ENCODE assay signal across 8 mouse cellular contexts in the genomic region with DNA sequence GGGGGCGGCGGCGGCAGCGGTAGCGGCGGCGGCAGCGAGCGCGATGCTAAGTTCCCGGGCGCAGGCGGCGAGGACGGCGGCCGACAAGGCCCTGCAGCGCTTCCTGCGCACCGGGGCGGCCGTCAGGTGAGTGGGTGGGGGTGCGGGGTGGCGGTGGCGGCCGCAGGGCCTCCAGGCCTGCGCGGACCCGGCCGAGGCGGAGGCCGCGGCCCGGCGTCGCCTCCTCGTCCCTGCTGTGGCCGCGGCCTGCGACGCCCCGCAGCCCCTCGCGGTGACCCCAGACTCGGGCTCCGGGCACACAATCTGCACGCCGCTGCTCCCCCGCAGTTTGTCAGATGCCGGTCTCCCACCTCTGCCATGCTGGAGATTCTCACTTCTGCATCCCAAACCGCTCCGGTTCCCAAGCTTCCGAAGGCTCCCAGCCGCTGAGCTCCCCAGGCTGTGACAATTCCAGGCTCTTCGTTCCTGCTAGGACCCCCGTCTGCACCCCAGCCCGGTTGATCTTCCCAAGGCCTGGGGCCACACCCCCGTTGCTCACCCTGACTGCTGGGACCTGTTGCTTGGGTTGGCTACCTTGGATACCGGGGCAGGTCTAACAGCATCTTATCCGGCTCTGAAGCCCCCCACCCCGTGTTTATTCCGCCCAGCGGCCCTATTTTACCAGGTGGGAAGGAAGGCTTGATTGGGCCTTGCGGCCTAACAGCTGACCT. TPM values are rescaled to one million over a fixed set of nuclear protein-coding genes. Genes with fewer than 3 reads are reported as not detected.
DNase-seq lines count a peak whose midpoint lies in the region; ATAC-seq and TF ChIP-seq lines count a peak whose summit lies in the region.

No protein-coding gene starts in this region.

- TF ChIP-seq CTCF in kidney, postnatal 0 days (IDR thresholded peaks at IDR 0.05; ENCODE audit: low read depth), result no peak

- no peaks in the 10 kb centered on the region for H3K27me3 ChIP-seq in kidney, postnatal 0 days (ENCODE audit: insufficient read depth, low read length)
- H3K27me3 ChIP-seq in forebrain, embryonic 12.5 days, result 0 out of 2 replicates have a peak, but pooled peaks cover 2% of the 10 kb centered on the region
- H3K27me3 ChIP-seq in limb, embryonic 14.5 days (ENCODE audit: control insufficient read depth, insufficient read depth, low read length), result no peaks in the 10 kb centered on the region
- H3K27me3 ChIP-seq in stomach, embryonic 16.5 days (ENCODE audit: control insufficient read depth, insufficient read depth, low read length), result no peaks in the 10 kb centered on the region

- peak overlapping the region; percentile 94 for H3K9ac ChIP-seq in kidney, postnatal 0 days (ENCODE audit: low read depth, low read length)
- H3K9ac ChIP-seq in forebrain, embryonic 12.5 days, result peak overlapping the region; percentile 97
- peak overlapping the region; percentile 92 for H3K9ac ChIP-seq in limb, embryonic 14.5 days (ENCODE audit: low read depth, low read length, severe bottlenecking)
- H3K9ac ChIP-seq in stomach, embryonic 16.5 days (ENCODE audit: low read length), result peak overlapping the region; percentile 96

- TF ChIP-seq POLR2A in limb, embryonic 14.5 days (IDR thresholded peaks at IDR 0.05; ENCODE audit: borderline replicate concordance, extremely low read depth, insufficient read depth, insufficient read length), result no peak

- H3K4me2 ChIP-seq in kidney, postnatal 0 days (ENCODE audit: low read length), result peak overlapping the region; percentile 95
- H3K4me2 ChIP-seq in forebrain, embryonic 12.5 days, result peak overlapping the region; percentile 99
- H3K4me2 ChIP-seq in limb, embryonic 14.5 days (replicated peaks; ENCODE audit: low read depth, low read length, severe bottlenecking), result peak overlapping the region; percentile 89
- peak overlapping the region; percentile 96 for H3K4me2 ChIP-seq in stomach, embryonic 16.5 days (ENCODE audit: low read depth, low read length)

- peak; percentile 73 for ATAC-seq in kidney, postnatal 0 days (replicated peaks; ENCODE audit: low FRiP score, low read depth)
- peak; percentile 77 for ATAC-seq in forebrain, embryonic 12.5 days (ENCODE audit: low FRiP score)
- peak; percentile 64 for ATAC-seq in limb, embryonic 14.5 days (ENCODE audit: low FRiP score, low read depth)
- peak; percentile 63; the same call in 1 of the 2 replicates for ATAC-seq in stomach, embryonic 16.5 days (ENCODE audit: insufficient read depth, low FRiP score)

- H3K4me3 ChIP-seq in kidney, postnatal 0 days (replicated peaks; ENCODE audit: low read depth, low read length), result peak overlapping the region; percentile 94
- peak overlapping the region; percentile 99 for H3K4me3 ChIP-seq in forebrain, embryonic 12.5 days (replicated peaks)
- H3K4me3 ChIP-seq in limb, embryonic 14.5 days (replicated peaks; ENCODE audit: low read length), result peak overlapping the region; percentile 87
- H3K4me3 ChIP-seq in stomach, embryonic 16.5 days (replicated peaks; ENCODE audit: low read length), result peak overlapping the region; percentile 94

- H3K4me1 ChIP-seq in kidney, postnatal 0 days (replicated peaks; ENCODE audit: insufficient read depth, low read length), result peaks cover 10% of the 10 kb centered on the region
- peaks cover 22% of the 10 kb centered on the region for H3K4me1 ChIP-seq in forebrain, embryonic 12.5 days
- peaks cover 7% of the 10 kb centered on the region for H3K4me1 ChIP-seq in limb, embryonic 14.5 days (ENCODE audit: control insufficient read depth, insufficient read depth, low read length)
- peaks cover 10% of the 10 kb centered on the region for H3K4me1 ChIP-seq in stomach, embryonic 16.5 days (ENCODE audit: control insufficient read depth, insufficient read depth, low read length)

- DNase-seq in kidney, postnatal 0 days (ENCODE audit: low spot score), result no peak
- DNase-seq in kidney, adult 9 months, result no peak
- DNase-seq in Muller cell, postnatal 12 days (ENCODE audit: inconsistent ontology term), result peak; percentile 4
- no peak for DNase-seq in limb, embryonic 14.5 days (ENCODE audit: low spot score)
- no peak for DNase-seq in ovary, postnatal 10 days (ENCODE audit: low spot score)
- DNase-seq in frontal cortex, postnatal 14 days (ENCODE audit: low spot score in 2 of 2), result no peak

- 4% methylated on average over 57 of the region's 64 CpGs for WGBS in kidney, postnatal 0 days
- WGBS in forebrain, embryonic 12.5 days, result 2% methylated on average over 53 of the region's 64 CpGs
- WGBS in limb, embryonic 14.5 days, result 6% methylated on average over 31 of the region's 64 CpGs
- WGBS in stomach, embryonic 16.5 days, result 3% methylated on average over 64 of the region's 64 CpGs

- H3K36me3 ChIP-seq in kidney, postnatal 0 days (ENCODE audit: insufficient read depth, low read length), result peaks cover 12% of the 10 kb centered on the region; the same call in 1 of the 2 replicates
- peaks cover 22% of the 10 kb centered on the region for H3K36me3 ChIP-seq in forebrain, embryonic 12.5 days (replicated peaks)
- peaks cover 13% of the 10 kb centered on the region for H3K36me3 ChIP-seq in limb, embryonic 14.5 days (ENCODE audit: control insufficient read depth, insufficient read depth, low read length)
- no peaks in the 10 kb centered on the region for H3K36me3 ChIP-seq in stomach, embryonic 16.5 days (ENCODE audit: control insufficient read depth, insufficient read depth, low read length)

- H3K27ac ChIP-seq in kidney, postnatal 0 days, result 0 out of 2 replicates have a peak overlapping the region, but pooled peaks have one; percentile 57
- peak overlapping the region; percentile 79 for H3K27ac ChIP-seq in forebrain, embryonic 12.5 days
- H3K27ac ChIP-seq in limb, embryonic 14.5 days (replicated peaks; ENCODE audit: low read depth, low read length), result peak overlapping the region; percentile 61; the same call in 1 of the 2 replicates
- H3K27ac ChIP-seq in stomach, embryonic 16.5 days (ENCODE audit: low read length), result peak overlapping the region; percentile 50

- H3K9me3 ChIP-seq in kidney, postnatal 0 days (replicated peaks; ENCODE audit: low read length), result no peaks in the 10 kb centered on the region
- no peaks in the 10 kb centered on the region for H3K9me3 ChIP-seq in forebrain, embryonic 12.5 days
- H3K9me3 ChIP-seq in limb, embryonic 14.5 days (ENCODE audit: control insufficient read depth, low read length), result no peaks in the 10 kb centered on the region
- H3K9me3 ChIP-seq in stomach, embryonic 16.5 days (replicated peaks; ENCODE audit: control insufficient read depth, low read length), result no peaks in the 10 kb centered on the region

RNA-seq across cellular contexts. Expression of a gene that starts 9.2 kb away (rescaled TPM):
- polyA plus RNA-seq in kidney, postnatal 0 days (2015; fragmentation: Nextera tagmentation; extraction: Ambion mirVana), result 0.08 and 0.11 TPM in 2 replicates
- polyA plus RNA-seq in forebrain, embryonic 12.5 days (2016; fragmentation: Nextera tagmentation; extraction: Ambion mirVana), result 40.2 and 45.7 TPM in 2 replicates
- 0.10 and 0.21 TPM in 2 replicates for polyA plus RNA-seq in limb, embryonic 14.5 days (2012; rRNA removed)
- polyA plus RNA-seq in limb, embryonic 14.5 days (2014; fragmentation: Nextera tagmentation; extraction: Ambion mirVana), result 0.11 TPM in 1 of 2 replicates, not detected in the other
- 1.8 and 2.0 TPM in 2 replicates for polyA plus RNA-seq in stomach, embryonic 16.5 days (2015; fragmentation: Nextera tagmentation; extraction: Ambion mirVana)

RNA-seq across cellular contexts. Expression of a gene that starts 27.5 kb away (rescaled TPM):
- polyA plus RNA-seq in kidney, postnatal 0 days (2015; fragmentation: Nextera tagmentation; extraction: Ambion mirVana), result 11.1 and 12.2 TPM in 2 replicates
- 10.9 and 11.3 TPM in 2 replicates for polyA plus RNA-seq in forebrain, embryonic 12.5 days (2016; fragmentation: Nextera tagmentation; extraction: Ambion mirVana)
- 15.5 and 18.9 TPM in 2 replicates for polyA plus RNA-seq in limb, embryonic 14.5 days (2012; rRNA removed)
- 10.9 and 11.5 TPM in 2 replicates for polyA plus RNA-seq in limb, embryonic 14.5 days (2014; fragmentation: Nextera tagmentation; extraction: Ambion mirVana)
- polyA plus RNA-seq in stomach, embryonic 16.5 days (2015; fragmentation: Nextera tagmentation; extraction: Ambion mirVana), result 4.8 and 6.1 TPM in 2 replicates

RNA-seq across cellular contexts. Expression of a gene that starts 29.6 kb away (rescaled TPM):
- polyA plus RNA-seq in kidney, postnatal 0 days (2015; fragmentation: Nextera tagmentation; extraction: Ambion mirVana), result 31.1 and 34.6 TPM in 2 replicates
- polyA plus RNA-seq in forebrain, embryonic 12.5 days (2016; fragmentation: Nextera tagmentation; extraction: Ambion mirVana), result 64.4 and 69.6 TPM in 2 replicates
- 31.4 and 34.0 TPM in 2 replicates for polyA plus RNA-seq in limb, embryonic 14.5 days (2012; rRNA removed)
- polyA plus RNA-seq in limb, embryonic 14.5 days (2014; fragmentation: Nextera tagmentation; extraction: Ambion mirVana), result 23.7 and 26.0 TPM in 2 replicates
- 33.4 and 34.3 TPM in 2 replicates for polyA plus RNA-seq in stomach, embryonic 16.5 days (2015; fragmentation: Nextera tagmentation; extraction: Ambion mirVana)

RNA-seq across cellular contexts. Expression of a gene that starts 35.3 kb away (rescaled TPM):
- 10.3 and 12.0 TPM in 2 replicates for polyA plus RNA-seq in kidney, postnatal 0 days (2015; fragmentation: Nextera tagmentation; extraction: Ambion mirVana)
- polyA plus RNA-seq in forebrain, embryonic 12.5 days (2016; fragmentation: Nextera tagmentation; extraction: Ambion mirVana), result 15.8 and 16.9 TPM in 2 replicates
- 29.0 and 35.3 TPM in 2 replicates for polyA plus RNA-seq in limb, embryonic 14.5 days (2012; rRNA removed)
- polyA plus RNA-seq in limb, embryonic 14.5 days (2014; fragmentation: Nextera tagmentation; extraction: Ambion mirVana), result 11.4 and 13.4 TPM in 2 replicates
- 10.0 and 11.0 TPM in 2 replicates for polyA plus RNA-seq in stomach, embryonic 16.5 days (2015; fragmentation: Nextera tagmentation; extraction: Ambion mirVana)

RNA-seq across cellular contexts. Expression of a gene that starts 45.8 kb away (rescaled TPM):
- 4.4 and 4.6 TPM in 2 replicates for polyA plus RNA-seq in kidney, postnatal 0 days (2015; fragmentation: Nextera tagmentation; extraction: Ambion mirVana)
- polyA plus RNA-seq in forebrain, embryonic 12.5 days (2016; fragmentation: Nextera tagmentation; extraction: Ambion mirVana), result 1.7 and 1.9 TPM in 2 replicates
- 4.9 and 6.0 TPM in 2 replicates for polyA plus RNA-seq in limb, embryonic 14.5 days (2012; rRNA removed)
- 2.7 and 3.7 TPM in 2 replicates for polyA plus RNA-seq in limb, embryonic 14.5 days (2014; fragmentation: Nextera tagmentation; extraction: Ambion mirVana)
- polyA plus RNA-seq in stomach, embryonic 16.5 days (2015; fragmentation: Nextera tagmentation; extraction: Ambion mirVana), result 2.1 and 3.2 TPM in 2 replicates

Comparison
In these comparisons a context has a peak if more than half of its experiments do, and no peak if none do; other contexts are left out.
1. RNA of a gene that starts 9.2 kb away (polyA plus RNA-seq): 40.2 to 45.7 TPM in forebrain, embryonic 12.5 days; 1.8 to 2.0 TPM in stomach, embryonic 16.5 days, 0.10 to 0.21 TPM in limb, embryonic 14.5 days and 0.08 to 0.11 TPM in kidney, postnatal 0 days; every median in the first group is over 10 times any median in the second.
2. Peak in every context shown above with its lines, with median percentiles within 50 percentile points of each other: ATAC-seq, H3K27ac ChIP-seq, H3K4me2 ChIP-seq, H3K4me3 ChIP-seq and H3K9ac ChIP-seq.